Mouse (Mus musculus) thymus, adult 18-20 months (tissue): ENCODE results near the gene Nubp2.

Experiments
- DNase-seq, 2 experiments: peaks; one replicate each; pipeline ENCODE4 v3.0.0; 2022; ENCODE audit warnings: mixed read lengths in 2 of 2

Nubp2 gene

DNA sequence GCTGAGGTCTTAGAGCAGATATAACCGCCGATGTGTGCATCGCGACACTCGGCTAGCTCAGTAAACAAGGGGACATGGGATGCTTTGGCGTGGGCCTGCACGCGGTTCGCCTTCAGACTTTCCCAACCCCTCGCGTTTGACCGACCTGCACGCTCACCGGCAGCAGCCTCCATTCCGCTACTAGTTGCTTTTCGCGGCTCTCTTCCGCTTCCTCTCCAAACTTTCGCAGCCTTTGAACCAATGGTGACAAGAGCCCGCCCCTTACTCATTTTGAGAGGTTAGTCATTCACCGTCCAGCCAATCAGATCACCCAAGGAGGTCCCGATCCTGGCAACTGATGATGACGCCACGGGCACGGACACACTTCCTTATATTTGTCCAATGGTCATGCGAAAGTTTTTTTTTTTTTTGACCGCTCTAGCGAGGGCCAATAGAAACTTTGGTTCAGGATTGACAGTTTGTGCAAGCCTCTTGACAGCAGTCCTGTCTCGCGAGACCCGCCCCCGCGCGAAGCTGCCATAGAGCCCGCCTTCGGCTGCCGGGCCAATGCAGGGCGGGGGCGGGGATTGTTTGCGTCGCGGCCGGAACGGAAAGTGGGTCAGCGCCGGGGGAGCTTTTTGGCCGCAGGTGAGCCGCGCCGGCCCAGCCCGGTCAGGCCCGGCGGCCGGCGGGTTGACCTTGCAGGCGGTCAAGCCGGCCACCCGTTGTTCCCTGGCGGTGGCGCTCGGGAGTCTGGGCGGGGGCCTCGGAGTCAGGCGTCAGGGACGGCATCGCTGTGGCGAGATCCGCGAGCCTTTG lies at the start of gene Nubp2, which contains the start of gene Spsb3:
Gene Nubp2 (minus strand): TSS at position 216 of the 798 bp plus-strand sequence.
Gene Spsb3 (plus strand): TSS at position 510 of the 798 bp plus-strand sequence.
- DNase-seq, result peak; percentile 92 to 99

- DNase-seq, result no peak
Observed at GRCm38 (mm10) chr17:24935666-24936065, 49.5 kb upstream of the Nubp2 start.

DNA sequence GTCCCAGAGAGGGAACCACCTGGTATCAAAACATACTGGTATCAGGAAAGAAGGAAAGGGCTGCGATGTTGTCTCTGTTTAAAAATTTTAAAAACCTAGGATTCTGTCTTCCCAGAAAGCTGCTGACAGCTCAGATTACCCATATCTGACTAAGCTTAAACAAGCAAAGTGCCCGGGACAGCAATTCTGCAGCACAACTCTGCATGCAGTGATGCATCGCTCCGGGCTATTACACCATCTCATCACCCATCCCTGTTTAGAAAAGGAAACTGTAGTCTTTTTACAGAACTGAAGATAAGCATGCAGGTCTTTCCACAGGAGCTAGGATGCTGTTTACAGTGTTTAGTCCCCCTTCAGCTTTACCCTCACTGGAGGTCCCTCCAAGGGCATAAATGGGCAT lies 48.8 kb upstream of the Nubp2 start:
- no peak for DNase-seq

DNA sequence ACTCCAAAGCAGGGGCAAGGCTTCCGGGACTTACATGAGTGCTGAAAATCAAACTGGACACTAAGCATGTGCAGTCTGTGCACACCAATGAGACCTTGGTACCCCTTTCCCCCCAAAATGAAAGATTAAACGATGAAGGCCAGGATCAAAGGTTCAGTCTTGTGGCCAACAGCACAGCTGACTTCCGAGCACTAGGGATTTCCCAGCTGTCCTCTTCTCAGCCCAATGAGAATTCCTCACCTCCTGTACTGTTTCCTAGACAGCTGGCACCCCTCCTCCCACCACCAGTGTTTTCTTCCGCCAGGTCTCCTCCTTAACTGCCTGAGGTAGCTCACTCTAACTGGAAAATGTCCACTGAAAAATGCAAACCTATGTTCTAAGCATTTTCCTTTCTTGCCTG lies 47.0 kb upstream of the Nubp2 start:
- no peak for DNase-seq

- no peak for DNase-seq
Observed at GRCm38 (mm10) chr17:24932431-24932830, 46.3 kb upstream of the Nubp2 start.

GRCm38 (mm10) chr17:24929506-24929905 lies 43.4 kb upstream of the Nubp2 start:
- no peak for DNase-seq

- DNase-seq, result no peak
Observed at GRCm38 (mm10) chr17:24923246-24923645, 37.1 kb upstream of the Nubp2 start.

DNA sequence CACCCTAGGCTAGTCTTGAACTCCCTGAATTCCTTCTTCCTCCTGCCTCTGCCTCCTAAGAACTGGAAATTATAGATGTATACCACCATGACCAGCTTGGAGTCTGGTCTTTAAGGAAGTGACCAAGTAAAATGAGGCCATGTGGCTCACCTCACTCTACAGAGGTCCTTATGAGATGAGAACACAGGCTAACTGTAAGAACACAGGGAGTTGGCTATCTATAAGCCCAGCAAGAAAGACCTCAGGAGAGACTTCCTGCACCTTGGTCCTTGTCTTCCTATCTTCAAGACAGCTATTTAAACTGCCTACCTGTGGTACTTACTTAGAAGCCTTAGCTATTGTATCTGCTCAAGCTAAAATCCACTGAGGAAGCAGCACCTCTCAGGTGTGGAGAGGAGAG lies 27.8 kb upstream of the Nubp2 start:
- no peak for DNase-seq

DNA sequence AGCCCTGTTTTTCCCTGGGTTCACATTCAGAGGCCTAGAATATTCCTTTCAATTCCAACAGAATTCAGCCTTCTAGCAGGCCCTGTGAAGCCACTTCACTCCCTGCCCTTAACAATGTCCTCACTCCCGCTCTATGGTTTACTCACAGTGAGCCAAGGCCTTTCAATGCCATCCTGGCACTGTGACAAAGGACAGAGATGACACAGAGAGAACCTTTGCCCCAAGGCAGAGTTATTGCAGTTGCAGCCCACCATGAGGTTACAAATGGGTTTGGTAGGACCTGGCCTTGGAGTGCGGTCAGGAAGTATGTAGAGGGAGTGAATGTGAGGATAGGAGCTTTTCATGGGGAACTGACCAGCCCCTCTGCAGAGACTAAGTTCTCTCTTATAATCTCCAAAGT lies 21.4 kb upstream of the Nubp2 start:
- DNase-seq, result no peak

- no peak for DNase-seq
Observed at GRCm38 (mm10) chr17:24903767-24904166, 17.6 kb upstream of the Nubp2 start.

GRCm38 (mm10) chr17:24902671-24903474 lies 16.7 kb upstream of the Nubp2 start:
- no peak for DNase-seq

- no peak for DNase-seq
Observed at GRCm38 (mm10) chr17:24902124-24902523, 16.0 kb upstream of the Nubp2 start.

- DNase-seq, result no peak
Observed at GRCm38 (mm10) chr17:24900014-24900413, 13.9 kb upstream of the Nubp2 start.

DNA sequence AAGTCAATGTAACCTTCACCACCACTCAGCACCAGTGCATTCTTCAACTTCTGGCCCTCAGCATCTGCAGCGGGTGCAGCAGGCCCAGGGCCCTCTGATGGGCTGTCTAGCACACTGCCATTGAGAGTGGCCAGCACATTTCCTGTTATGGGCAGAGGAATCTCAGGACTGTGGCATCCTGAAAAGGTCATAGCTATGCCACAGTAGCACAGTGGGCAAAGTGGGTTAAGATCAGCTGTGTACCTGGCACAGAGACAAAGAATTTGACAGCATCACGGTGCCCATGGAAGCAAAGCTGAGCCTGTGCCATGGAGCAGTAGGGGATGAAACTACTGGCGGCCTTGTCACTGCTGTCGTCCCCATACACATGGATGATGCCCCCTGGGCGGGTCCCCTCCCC lies 13.0 kb upstream of the Nubp2 start:
- no peak for DNase-seq

- no peak for DNase-seq
Observed at GRCm38 (mm10) chr17:24898041-24898854, 12.1 kb upstream of the Nubp2 start.

GRCm38 (mm10) chr17:24897600-24897999 lies 11.5 kb upstream of the Nubp2 start:
- DNase-seq, result no peak

- DNase-seq, result no peak
Observed at GRCm38 (mm10) chr17:24896993-24897269, 10.8 kb upstream of the Nubp2 start.

GRCm38 (mm10) chr17:24896241-24896992 lies 10.3 kb upstream of the Nubp2 start, which contains the start of gene Nme3:
TSS of gene Nme3 (plus strand) at chr17:24896500.
- DNase-seq, result peak; percentile 64 to 70

DNA sequence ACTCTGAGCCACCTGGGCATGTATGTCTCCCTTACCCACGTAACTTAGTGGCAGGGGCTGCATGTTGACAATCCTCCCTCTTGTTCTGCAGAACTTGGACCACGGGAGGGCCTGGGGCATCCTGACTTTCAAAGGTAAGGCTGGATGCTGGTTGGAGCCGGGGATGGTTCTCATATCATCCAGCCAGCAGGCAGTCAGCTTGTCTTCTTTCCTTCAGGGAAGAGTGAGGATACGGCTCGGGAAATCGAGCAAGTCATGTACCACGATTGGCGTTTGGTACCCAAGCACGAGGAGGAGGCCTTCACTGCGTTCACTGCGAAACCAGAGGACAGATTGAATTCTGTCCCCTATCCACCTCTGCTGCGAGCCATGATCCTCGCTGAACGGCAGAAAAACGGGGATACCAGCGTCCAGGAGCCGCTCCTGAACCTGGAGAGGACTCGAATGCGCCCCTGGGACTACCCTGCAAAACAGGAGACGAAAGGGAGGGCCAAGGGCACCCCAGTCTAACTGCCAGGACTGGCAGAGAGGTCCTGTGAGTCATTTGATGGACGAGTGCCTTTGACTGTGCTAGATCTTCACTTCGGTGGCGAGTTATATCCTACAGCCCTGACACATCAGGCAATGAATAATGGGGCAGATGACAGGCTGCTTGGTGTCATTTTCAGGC lies 9.6 kb upstream of the Nubp2 start:
- DNase-seq, result no peak

DNA sequence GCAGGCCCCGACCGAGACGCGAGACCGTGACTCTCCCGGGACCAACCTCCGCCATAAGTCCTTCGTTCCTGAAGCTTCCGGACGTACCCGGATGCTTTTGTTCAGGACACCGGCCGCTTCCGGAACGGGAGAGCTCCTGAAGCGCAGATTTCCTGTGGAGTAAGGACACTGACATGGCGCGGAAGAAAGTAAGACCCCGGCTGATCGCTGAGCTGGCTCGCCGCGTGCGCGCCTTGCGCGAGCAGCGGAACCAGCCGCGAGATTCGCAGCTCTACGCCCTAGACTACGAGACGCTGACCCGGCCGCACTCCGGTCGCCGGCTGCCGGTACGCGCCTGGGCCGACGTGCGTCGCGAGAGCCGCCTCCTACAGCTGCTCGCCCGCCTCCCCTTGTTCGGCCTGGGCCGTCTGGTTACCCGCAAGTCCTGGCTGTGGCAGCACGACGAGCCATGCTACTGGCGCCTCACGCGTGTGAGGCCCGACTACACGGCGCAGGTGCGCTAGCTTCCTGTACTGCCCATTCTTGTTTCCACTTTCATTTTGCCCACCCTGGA lies 8.9 kb upstream of the Nubp2 start, which contains the start of the genes Eme2 and Mrps34:
Gene Eme2 (minus strand): TSS at position 93 of the 553 bp plus-strand sequence.
Gene Mrps34 (plus strand): TSS at position 122 of the 553 bp plus-strand sequence.
- peak; percentile 55 to 66 for DNase-seq
